Mouse (Mus musculus) intestine, embryonic 14.5 days (tissue): ENCODE results near the gene Cbx6. TPM values are rescaled to one million over a fixed set of nuclear protein-coding genes. Genes with fewer than 3 reads are reported as not detected.

Source experiments
- ATAC-seq: fragments of 200-750 bp; cut with Nextera tagmentation; replicated peaks from 2 replicates; pipeline ENCODE4 v1.8.0; 2017; ENCODE audit warnings: low read depth, moderate number of reproducible peaks, moderate TSS enrichment, moderate library complexity; ENCODE audit not compliant: low FRiP score, low TSS enrichment
- DNase-seq: peaks from one replicate; pipeline ENCODE4 v3.0.0-alpha.2; 2018; ENCODE audit warnings: low spot score
- H3K27ac ChIP-seq: fragments of 300-500 bp; sonication (generic); 2 replicates; pipeline ENCODE4 v1.5.1; 2014; ENCODE audit warnings: low read depth, mild to moderate bottlenecking, control low read depth
- H3K27me3 ChIP-seq: fragments of 300-500 bp; sonication (generic); replicated peaks from 2 replicates; pipeline ENCODE4 v1.6.1; 2014; ENCODE audit warnings: low read length, control low read depth; ENCODE audit not compliant: control insufficient read depth, insufficient read depth
- H3K36me3 ChIP-seq: fragments of 300-500 bp; sonication (generic); 2 replicates; pipeline ENCODE4 v1.6.1; 2014; ENCODE audit warnings: low read length, control low read depth; ENCODE audit not compliant: control insufficient read depth, insufficient read depth
- H3K4me1 ChIP-seq: fragments of 300-500 bp; sonication (generic); replicated peaks from 2 replicates; pipeline ENCODE4 v1.6.1; 2014; ENCODE audit warnings: low read length, control low read depth, mixed read lengths; ENCODE audit not compliant: control insufficient read depth, insufficient read depth
- H3K4me2 ChIP-seq: fragments of 300-500 bp; sonication (generic); 2 replicates; pipeline ENCODE4 v1.6.1; 2014; ENCODE audit warnings: low read length
- H3K4me3 ChIP-seq: fragments of 300-500 bp; sonication (generic); 2 replicates; pipeline ENCODE4 v1.5.1; 2014; ENCODE audit warnings: low read depth, low read length, control low read depth, mixed read lengths
- H3K9ac ChIP-seq: fragments of 300-500 bp; sonication (generic); 2 replicates; pipeline ENCODE4 v1.6.1; 2014; ENCODE audit warnings: mild to moderate bottlenecking, low read length
- H3K9me3 ChIP-seq: fragments of 300-500 bp; sonication (generic); 2 replicates; pipeline ENCODE4 v1.6.1; 2016; ENCODE audit warnings: low read length, control low read depth; ENCODE audit not compliant: control insufficient read depth
- WGBS: fragments of 180-500 bp; shearing (Covaris S2); extraction: QIAGEN DNeasy Blood & Tissue Kit; methylation state at CpG from one replicate; pipeline ENCODE4 v1.1.7; 2014; 5-methylcytosine and 5-hydroxymethylcytosine counted together
- polyA plus RNA-seq: library from polyadenylated mRNA; unstranded; fragments of >200 nt; fragmentation: Nextera tagmentation; extraction: Ambion mirVana; gene quantifications from 2 replicates; pipeline ENCODE4 v1.2.1, GENCODE M21; 2014

Cbx6 gene
- polyA plus RNA-seq, 1 experiment from 2014 or later: 31.6 TPM

DNA sequence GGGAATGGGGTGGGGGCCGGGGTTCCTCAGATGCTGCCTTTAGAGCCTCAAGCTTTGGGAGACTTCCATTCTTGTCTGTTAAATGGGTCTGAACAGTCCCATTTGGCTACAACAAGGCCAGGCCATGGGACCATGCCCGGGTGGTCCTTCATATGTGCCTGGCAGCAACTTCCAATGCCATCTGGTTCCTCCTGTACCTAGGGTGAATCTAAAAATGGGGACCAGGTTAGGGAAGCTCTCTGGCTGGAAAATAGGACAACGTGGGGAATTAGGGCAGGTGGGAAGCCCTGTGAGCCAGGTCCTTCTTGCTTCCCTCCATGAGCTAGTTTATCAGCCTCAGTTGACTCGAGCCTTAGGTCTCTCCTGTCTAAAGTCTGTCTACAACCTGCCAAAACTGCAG lies 23.5 kb downstream of the Cbx6 start:
- Histone ChIP-seq H3K4me2 (no peak overlapping the region), H3K4me1 (no peaks in the 10 kb centered on the region), H3K27me3 (peaks cover 23% of the 10 kb centered on the region), H3K4me3 (no peak overlapping the region), H3K9ac (no peak overlapping the region), H3K36me3 (no peaks in the 10 kb centered on the region), H3K27ac (no peak overlapping the region), H3K9me3 (no peaks in the 10 kb centered on the region)
- 79% methylated on average over 4 of the region's 4 CpGs for WGBS
- ATAC-seq (no peak), DNase-seq (no peak)

GRCm38 (mm10) chr15:79810061-79810460 lies 24.4 kb downstream of the Cbx6 start:
- Histone ChIP-seq H3K4me3 (no peak overlapping the region), H3K9ac (no peak overlapping the region), H3K27ac (no peak overlapping the region), H3K36me3 (no peaks in the 10 kb centered on the region), H3K9me3 (no peaks in the 10 kb centered on the region), H3K4me1 (no peaks in the 10 kb centered on the region), H3K27me3 (peaks cover 32% of the 10 kb centered on the region), H3K4me2 (no peak overlapping the region)
- ATAC-seq (no peak), DNase-seq (no peak)
- 66% methylated on average over 3 of the region's 3 CpGs for WGBS

GRCm38 (mm10) chr15:79808658-79809057 lies 25.8 kb downstream of the Cbx6 start:
- Histone ChIP-seq H3K4me1 (no peaks in the 10 kb centered on the region; the same call in 1 of the 2 replicates), H3K9me3 (no peaks in the 10 kb centered on the region), H3K36me3 (no peaks in the 10 kb centered on the region), H3K27ac (no peak overlapping the region), H3K4me3 (no peak overlapping the region), H3K9ac (no peak overlapping the region), H3K27me3 (peaks cover 43% of the 10 kb centered on the region), H3K4me2 (no peak overlapping the region)
- ATAC-seq (no peak), DNase-seq (no peak)
- WGBS: 44% methylated on average over 5 of the region's 5 CpGs

- DNase-seq (no peak), ATAC-seq (no peak)
- Histone ChIP-seq H3K27me3 (peaks cover 48% of the 10 kb centered on the region), H3K9me3 (no peaks in the 10 kb centered on the region), H3K9ac (no peak overlapping the region), H3K4me2 (no peak overlapping the region), H3K27ac (no peak overlapping the region), H3K36me3 (no peaks in the 10 kb centered on the region), H3K4me3 (no peak overlapping the region), H3K4me1 (no peaks in the 10 kb centered on the region; the same call in 1 of the 2 replicates)
- 26% methylated on average over 5 of the region's 5 CpGs for WGBS
Measured at GRCm38 (mm10) chr15:79808114-79808513, 26.4 kb downstream of the Cbx6 start.

GRCm38 (mm10) chr15:79807050-79807449 lies 27.4 kb downstream of the Cbx6 start:
- Histone ChIP-seq H3K4me3 (no peak overlapping the region), H3K4me1 (no peaks in the 10 kb centered on the region; the same call in 1 of the 2 replicates), H3K27ac (no peak overlapping the region), H3K27me3 (peaks cover 59% of the 10 kb centered on the region), H3K4me2 (no peak overlapping the region), H3K36me3 (no peaks in the 10 kb centered on the region), H3K9me3 (no peaks in the 10 kb centered on the region), H3K9ac (no peak overlapping the region)
- ATAC-seq: no peak
- DNase-seq: no peak
- WGBS: 36% methylated on average over 1 of the region's 1 CpGs

DNA sequence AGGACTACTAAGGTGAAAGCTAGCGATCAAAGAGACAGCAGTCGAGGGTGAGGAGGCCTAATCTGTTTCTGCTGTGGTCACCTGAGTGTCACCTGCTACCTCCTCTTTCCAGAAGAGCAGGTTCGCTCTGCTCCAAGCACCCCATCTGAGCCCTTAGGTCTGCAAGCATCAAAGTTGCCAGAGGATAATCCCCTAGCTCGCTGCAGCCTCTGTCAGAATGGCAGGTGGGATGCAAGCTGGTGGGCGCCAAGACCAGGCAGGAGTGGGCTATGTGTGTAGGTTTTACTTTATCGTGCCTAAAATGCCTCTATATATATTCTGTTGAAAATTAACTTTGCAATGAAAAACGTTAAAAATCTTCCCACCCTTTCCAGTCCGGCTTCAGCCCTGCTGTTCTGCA lies 29.2 kb downstream of the Cbx6 start:
- no peak for DNase-seq
- Histone ChIP-seq H3K4me1 (no peaks in the 10 kb centered on the region; the same call in 1 of the 2 replicates), H3K27ac (no peak overlapping the region), H3K9ac (no peak overlapping the region), H3K4me3 (no peak overlapping the region), H3K4me2 (no peak overlapping the region), H3K9me3 (no peaks in the 10 kb centered on the region), H3K36me3 (no peaks in the 10 kb centered on the region), H3K27me3 (peaks cover 66% of the 10 kb centered on the region)
- WGBS: 21% methylated on average over 8 of the region's 8 CpGs
- ATAC-seq: no peak

GRCm38 (mm10) chr15:79804352-79805071 lies 30.0 kb downstream of the Cbx6 start, which contains the start of gene Nptxr:
TSS of gene Nptxr (minus strand) at chr15:79804766.
- WGBS: under 1% methylated on average over 77 of the region's 91 CpGs
- no peak within 1 kb of the TSS for H3K27ac ChIP-seq

DNA sequence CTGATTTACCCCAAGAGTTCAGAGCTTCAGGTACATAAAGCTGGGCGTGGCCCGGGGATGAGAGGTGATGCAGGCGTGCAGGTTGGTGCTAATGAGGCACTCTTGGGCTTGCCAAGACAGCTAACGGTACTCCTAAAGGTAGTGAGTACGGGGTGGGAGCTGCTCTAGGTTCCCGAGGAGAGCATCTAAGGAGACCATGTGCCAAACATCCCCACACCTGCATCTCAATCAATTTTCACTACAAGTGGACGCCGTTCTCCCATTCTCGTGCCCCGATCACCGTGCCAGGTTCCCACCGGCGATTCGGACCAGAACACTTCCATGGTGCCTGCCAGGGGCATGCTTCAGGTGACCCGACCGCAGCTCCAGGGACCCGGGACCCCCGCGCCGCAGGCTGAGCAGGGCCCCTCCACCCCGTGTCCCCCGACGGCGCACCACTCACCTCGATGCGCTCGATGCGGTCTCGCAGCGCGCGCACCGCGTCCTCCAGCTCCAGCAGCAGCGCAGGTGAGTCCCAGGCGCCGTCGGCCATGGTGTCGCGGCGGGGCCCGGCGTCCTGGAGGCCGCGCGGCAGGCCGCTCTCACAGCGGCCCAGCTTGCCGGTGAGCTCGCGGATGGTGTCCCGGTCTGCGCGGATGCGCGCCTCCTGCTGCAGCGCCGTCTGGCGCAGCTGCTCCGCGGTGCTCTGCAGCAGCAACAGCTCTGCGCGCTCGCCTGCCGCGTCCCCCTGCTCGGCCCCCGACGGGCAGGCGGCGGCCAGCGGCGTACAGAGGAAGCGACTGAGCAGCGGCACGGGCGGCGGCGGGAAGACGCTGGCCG lies 30.7 kb downstream of the Cbx6 start:
- Histone ChIP-seq H3K9ac (peak overlapping the region; percentile 38), H3K4me3 (peak overlapping the region; percentile 51), H3K27ac (no peak overlapping the region), H3K4me2 (peak overlapping the region; percentile 69), H3K4me1 (no peaks in the 10 kb centered on the region; the same call in 1 of the 2 replicates), H3K27me3 (peaks cover 61% of the 10 kb centered on the region), H3K9me3 (no peaks in the 10 kb centered on the region), H3K36me3 (no peaks in the 10 kb centered on the region)
- WGBS: 4% methylated on average over 69 of the region's 81 CpGs
- DNase-seq (peak; percentile 67), ATAC-seq (peak; percentile 38)

More at GRCm38 (mm10) chr15:79804352-79805071, 30.0 kb downstream of the Cbx6 start, which contains the start of gene Nptxr:
- DNase-seq: peak; percentile 71
- H3K27me3 ChIP-seq: peaks cover 66% of the 10 kb centered on the region
- peak; percentile 75 for ATAC-seq
- no peaks in the 10 kb centered on the region for H3K9me3 ChIP-seq
- H3K4me2 ChIP-seq: peak within 1 kb of the TSS; percentile 69
- no peaks in the 10 kb centered on the region for H3K36me3 ChIP-seq
- peak within 1 kb of the TSS; percentile 51 for H3K4me3 ChIP-seq
- no peaks in the 10 kb centered on the region; the same call in 1 of the 2 replicates for H3K4me1 ChIP-seq
- H3K9ac ChIP-seq: peak within 1 kb of the TSS; percentile 38
